In genomic region chr2:71815279-71815678, GRCm38 (mm10) we compare ENCODE assay signal across 12 mouse cellular contexts. TPM values are rescaled to one million over a fixed set of nuclear protein-coding genes. Genes with fewer than 3 reads are reported as not detected.
DNase-seq lines count a peak whose midpoint lies in the region; ATAC-seq and TF ChIP-seq lines count a peak whose summit lies in the region.
"Had no signal": no experiment of that assay in that cellular context is flagged by ENCODE, and none has a peak within 500 bp of the region (broad histone marks: within the 10 kb centered on the region; RNA-seq: fewer than 3 reads in every experiment).

No protein-coding gene starts in this region.

- no peak for ATAC-seq in stomach, embryonic 15.5 days (ENCODE audit: insufficient read depth, low FRiP score, low read depth)
- ATAC-seq in stomach, postnatal 0 days (ENCODE audit: low FRiP score, low TSS enrichment) = no peak
- no peak for ATAC-seq in liver, postnatal 0 days
- no peak for ATAC-seq in midbrain, embryonic 15.5 days (replicated peaks)
- ATAC-seq in inflammation-experienced regulatory T-cells, adult 6 months = no peak
- ATAC-seq: hindbrain, postnatal 0 days had no signal

- H3K9me3 ChIP-seq in stomach, embryonic 15.5 days = no peaks in the 10 kb centered on the region
- H3K9me3 ChIP-seq in stomach, postnatal 0 days (ENCODE audit: control insufficient read depth, low read length) = no peaks in the 10 kb centered on the region
- no peaks in the 10 kb centered on the region for H3K9me3 ChIP-seq in liver, postnatal 0 days (ENCODE audit: low read length)
- no peaks in the 10 kb centered on the region for H3K9me3 ChIP-seq in midbrain, embryonic 15.5 days

- DNase-seq in heart, adult 11 months = peak; percentile 85
- DNase-seq in heart, postnatal 36 days = no peak
- DNase-seq in stomach, postnatal 0 days (ENCODE audit: low spot score) = no peak
- no peak for DNase-seq in liver, postnatal 0 days
- peak; percentile 68 for DNase-seq in yolk sac, embryonic 10.5 days (ENCODE audit: low spot score)
- DNase-seq: adrenal gland, adult 2 months had no signal

- H3K36me3 ChIP-seq in stomach, embryonic 15.5 days = no peaks in the 10 kb centered on the region
- H3K36me3 ChIP-seq in stomach, postnatal 0 days (ENCODE audit: control insufficient read depth, insufficient read depth, low read length) = no peaks in the 10 kb centered on the region
- 0 out of 2 replicates have a peak, but pooled peaks cover 3% of the 10 kb centered on the region for H3K36me3 ChIP-seq in liver, postnatal 0 days (replicated peaks; ENCODE audit: insufficient read depth, low read length)
- no peaks in the 10 kb centered on the region for H3K36me3 ChIP-seq in midbrain, embryonic 15.5 days (replicated peaks)

- 0 out of 2 replicates have a peak overlapping the region, but pooled peaks have one; percentile 16 for H3K4me2 ChIP-seq in stomach, embryonic 15.5 days
- no peak overlapping the region for H3K4me2 ChIP-seq in stomach, postnatal 0 days (replicated peaks; ENCODE audit: low read depth)
- H3K4me2 ChIP-seq in liver, postnatal 0 days (ENCODE audit: low read depth, low read length) = peak overlapping the region; percentile 23; the same call in 1 of the 2 replicates
- H3K4me2 ChIP-seq in midbrain, embryonic 15.5 days = no peak overlapping the region

- intact Hi-C loops in heart, postnatal 36 days (cut with DNase I) = loop anchor here (5.0 to 10.0 kb wide), 2 partner anchors 233 to 360 kb away; partner anchors contain the start of gene Metap1d

- no peak for TF ChIP-seq EP300 in stomach, postnatal 0 days (optimal IDR thresholded peaks at IDR 0.05)
- no peak for TF ChIP-seq EP300 in liver, postnatal 0 days (IDR thresholded peaks at IDR 0.05; ENCODE audit: low read depth)

- no peak for TF ChIP-seq CTCF in stomach, postnatal 0 days (IDR thresholded peaks at IDR 0.05; ENCODE audit: low read depth)
- no peak for TF ChIP-seq CTCF in liver, postnatal 0 days (IDR thresholded peaks at IDR 0.05; ENCODE audit: low read depth)

- peaks cover 38% of the 10 kb centered on the region for H3K4me1 ChIP-seq in stomach, embryonic 15.5 days
- H3K4me1 ChIP-seq in stomach, postnatal 0 days (replicated peaks; ENCODE audit: control insufficient read depth, insufficient read depth) = peaks cover 4% of the 10 kb centered on the region
- peaks cover 40% of the 10 kb centered on the region for H3K4me1 ChIP-seq in liver, postnatal 0 days (ENCODE audit: insufficient read depth)
- peaks cover 17% of the 10 kb centered on the region for H3K4me1 ChIP-seq in midbrain, embryonic 15.5 days

- H3K27ac ChIP-seq in stomach, embryonic 15.5 days = no peak overlapping the region; the same call in 1 of the 2 replicates
- no peak overlapping the region for H3K27ac ChIP-seq in stomach, postnatal 0 days (replicated peaks)
- no peak overlapping the region for H3K27ac ChIP-seq in liver, postnatal 0 days (ENCODE audit: low read depth)
- H3K27ac ChIP-seq in midbrain, embryonic 15.5 days = no peak overlapping the region
- H3K27ac ChIP-seq: hindbrain, postnatal 0 days; liver, embryonic 14.5 days had no signal

- WGBS in stomach, embryonic 15.5 days = 27% methylated on average over 5 of the region's 5 CpGs
- WGBS in stomach, postnatal 0 days = 24% methylated on average over 5 of the region's 5 CpGs
- 39% methylated on average over 5 of the region's 5 CpGs for WGBS in liver, postnatal 0 days (ENCODE audit: insufficient replicate concordance)
- WGBS in midbrain, embryonic 15.5 days = 14% methylated on average over 5 of the region's 5 CpGs

- no peak overlapping the region for H3K9ac ChIP-seq in stomach, embryonic 15.5 days
- H3K9ac ChIP-seq in stomach, postnatal 0 days (ENCODE audit: low read length) = no peak overlapping the region
- no peak overlapping the region for H3K9ac ChIP-seq in liver, postnatal 0 days (replicated peaks)
- H3K9ac ChIP-seq in midbrain, embryonic 15.5 days = no peak overlapping the region
- H3K9ac ChIP-seq: liver, embryonic 14.5 days had no signal

- H3K4me3 ChIP-seq in stomach, embryonic 15.5 days (replicated peaks) = no peak overlapping the region
- no peak overlapping the region for H3K4me3 ChIP-seq in stomach, postnatal 0 days (ENCODE audit: low read depth, low read length)
- H3K4me3 ChIP-seq in liver, postnatal 0 days (ENCODE audit: low read depth, low read length) = no peak overlapping the region
- H3K4me3 ChIP-seq in midbrain, embryonic 15.5 days = no peak overlapping the region
- H3K4me3 ChIP-seq: myocyte had no signal

- H3K27me3 ChIP-seq in stomach, embryonic 15.5 days (replicated peaks) = no peaks in the 10 kb centered on the region
- H3K27me3 ChIP-seq in stomach, postnatal 0 days (ENCODE audit: control insufficient read depth, insufficient read depth, low read length) = no peaks in the 10 kb centered on the region
- H3K27me3 ChIP-seq in liver, postnatal 0 days (ENCODE audit: insufficient read depth, low read length) = no peaks in the 10 kb centered on the region
- H3K27me3 ChIP-seq in midbrain, embryonic 15.5 days (replicated peaks) = no peaks in the 10 kb centered on the region; the same call in 1 of the 2 replicates

RNA-seq across cellular contexts. Expression of gene Pdk1, which starts 57.7 kb away (rescaled TPM):
- 100 to 1,000 TPM; 138 to 171 TPM for total RNA-seq in heart, postnatal 36 days (2021)
- 67.2 and 69.8 TPM in 2 replicates for polyA plus RNA-seq in stomach, embryonic 15.5 days (2015; fragmentation: Nextera tagmentation; extraction: Ambion mirVana)
- polyA plus RNA-seq in stomach, postnatal 0 days (2015; fragmentation: Nextera tagmentation; extraction: Ambion mirVana) = 35.4 and 37.4 TPM in 2 replicates
- polyA plus RNA-seq in liver, postnatal 0 days (2015; fragmentation: Nextera tagmentation; extraction: Ambion mirVana) = 24.5 and 27.1 TPM in 2 replicates
- 21.2 and 23.9 TPM in 2 replicates for polyA plus RNA-seq in midbrain, embryonic 15.5 days (2015; fragmentation: Nextera tagmentation; extraction: Ambion mirVana)
- 10 to 100 TPM; 13.5 to 36.2 (median 20.6) TPM for polyA plus RNA-seq in inflammation-experienced regulatory T-cells, adult 6 months (2017; shearing (Covaris generic))

Comparison
In these comparisons a context has a peak if more than half of its experiments do, and no peak if none do; other contexts are left out.
1. DNase-seq: peak in heart, adult 11 months (single experiment) and yolk sac, embryonic 10.5 days (single experiment); none in heart, postnatal 36 days (0 of 2), stomach, postnatal 0 days (single experiment) and liver, postnatal 0 days (single experiment).
2. H3K4me2 ChIP-seq: peak in stomach, embryonic 15.5 days (single experiment) and liver, postnatal 0 days (single experiment); none in stomach, postnatal 0 days (single experiment) and midbrain, embryonic 15.5 days (single experiment).